In genomic region chr5:29560667-29561066, GRCm38 (mm10) we compare ENCODE assay signal across 16 mouse cellular contexts. TPM values are rescaled to one million over a fixed set of nuclear protein-coding genes. Genes with fewer than 3 reads are reported as not detected.
A peak's percentile ranks its signal among the peaks of the same experiment; 100 is the strongest.
DNase-seq lines count a peak whose midpoint lies in the region; ATAC-seq and TF ChIP-seq lines count a peak whose summit lies in the region.
"Had no signal": no experiment of that assay in that cellular context is flagged by ENCODE, and none has a peak within 500 bp of the region (broad histone marks: within the 10 kb centered on the region; RNA-seq: fewer than 3 reads in every experiment).

No protein-coding gene starts in this region.

- H3K9me3 ChIP-seq in liver, embryonic 12.5 days (replicated peaks): no peaks in the 10 kb centered on the region
- no peaks in the 10 kb centered on the region for H3K9me3 ChIP-seq in CH12.LX (replicated peaks; ENCODE audit: low read length)
- H3K9me3 ChIP-seq: forebrain, embryonic 10.5 days; midbrain, embryonic 15.5 days had no signal

- dilution Hi-C loops in CH12.LX (cut with MboI; ENCODE audit: extremely low pct_ligation_motif_present, extremely low pct_unique_long_range_greater_than_20kb, low sequenced_read_pairs): no loop called here

- TF ChIP-seq EP300 in CH12.LX (IDR thresholded peaks at IDR 0.05; ENCODE audit: low read length): no peak

- H3K79me2 ChIP-seq in CH12.LX (replicated peaks; ENCODE audit: control insufficient read depth, extremely low read depth, insufficient read depth, poor library complexity, severe bottlenecking): no peaks in the 10 kb centered on the region

- no peaks in the 10 kb centered on the region for H3K36me3 ChIP-seq in liver, embryonic 12.5 days
- no peaks in the 10 kb centered on the region for H3K36me3 ChIP-seq in CH12.LX (replicated peaks in 1 of 2; ENCODE audit: control insufficient read depth in 1 of 2, insufficient read depth in 1 of 2, low read length in 1 of 2)
- H3K36me3 ChIP-seq: forebrain, embryonic 10.5 days; heart, embryonic 13.5 days; midbrain, embryonic 15.5 days had no signal

- DNase-seq in liver: peak; percentile 18
- peak; percentile 30 for DNase-seq in 416B (ENCODE audit: low read depth)
- DNase-seq in CH12.LX (ENCODE audit: extremely low read depth): no peak
- DNase-seq in ZHBTc4 (ENCODE audit: low read depth, low spot score): peak; percentile 59
- DNase-seq in adipocyte (ENCODE audit: low spot score): no peak
- DNase-seq in heart, postnatal 25 days (ENCODE audit: low spot score): no peak
- DNase-seq: cerebellum, adult 18-20 months; kidney, postnatal 4 days; layer of hippocampus, postnatal 36 days; left cerebral cortex, postnatal 4 days; right cerebral cortex, postnatal 25 days had no signal

- TF ChIP-seq RAD21 in CH12.LX (IDR thresholded peaks at IDR 0.05; ENCODE audit: low read depth, low read length): peak; percentile 34

- intact Hi-C loops in heart, postnatal 25 days (cut with DNase I): no loop called here

- WGBS in liver, embryonic 12.5 days (ENCODE audit: insufficient replicate concordance): 78% methylated on average over 2 of the region's 2 CpGs

- peak; percentile 27 to 50 for TF ChIP-seq CTCF in CH12.LX (conservative IDR thresholded peaks at IDR 0.05 in 1 of 2, IDR thresholded peaks at IDR 0.05 in 1 of 2; ENCODE audit: low read depth in 2 of 2, low read length in 2 of 2)

- no peaks in the 10 kb centered on the region for H3K4me1 ChIP-seq in liver, embryonic 12.5 days
- H3K4me1 ChIP-seq in CH12.LX (ENCODE audit: control insufficient read depth in 1 of 2, insufficient read depth in 2 of 2): no peaks in the 10 kb centered on the region
- H3K4me1 ChIP-seq: forebrain, embryonic 10.5 days; heart, embryonic 13.5 days; midbrain, embryonic 15.5 days had no signal

- no peak overlapping the region for H3K4me3 ChIP-seq in liver, embryonic 12.5 days
- no peak overlapping the region for H3K4me3 ChIP-seq in CH12.LX (replicated peaks in 1 of 3; ENCODE audit: low read depth in 2 of 3, low read length in 2 of 3, poor library complexity in 1 of 3)
- H3K4me3 ChIP-seq: forebrain, embryonic 10.5 days; heart, embryonic 13.5 days; midbrain, embryonic 15.5 days had no signal

- in situ Hi-C loops in CH12.LX (cut with MboI; ENCODE audit: low pct_ligation_motif_present, low pct_unique_long_range_greater_than_20kb, low sequenced_read_pairs): no loop called here

- H3K9ac ChIP-seq in liver, embryonic 12.5 days: no peak overlapping the region
- no peak overlapping the region for H3K9ac ChIP-seq in CH12.LX (ENCODE audit: insufficient read depth, low read depth)
- H3K9ac ChIP-seq: heart, embryonic 13.5 days; midbrain, embryonic 15.5 days had no signal

- H3K27me3 ChIP-seq in liver, embryonic 12.5 days (replicated peaks): no peaks in the 10 kb centered on the region
- no peaks in the 10 kb centered on the region for H3K27me3 ChIP-seq in CH12.LX (replicated peaks)
- H3K27me3 ChIP-seq: midbrain, embryonic 15.5 days had no signal

- no peak for TF ChIP-seq POLR2A in CH12.LX (IDR thresholded peaks at IDR 0.05; ENCODE audit: low read depth, low read length)

- no peak for ATAC-seq in liver, embryonic 12.5 days
- ATAC-seq in megakaryocyte-erythroid progenitor cell, adult 5-6 weeks (replicated peaks; ENCODE audit: low FRiP score, low TSS enrichment, poor library complexity, severe bottlenecking): no peak
- ATAC-seq: midbrain, embryonic 15.5 days had no signal

- H3K4me2 ChIP-seq in liver, embryonic 12.5 days: no peak overlapping the region
- H3K4me2 ChIP-seq in CH12.LX (ENCODE audit: insufficient read depth, low read depth, poor library complexity, severe bottlenecking): no peak overlapping the region
- H3K4me2 ChIP-seq: heart, embryonic 13.5 days; midbrain, embryonic 15.5 days had no signal

- H3K27ac ChIP-seq in liver, embryonic 12.5 days: no peak overlapping the region
- H3K27ac ChIP-seq in CH12.LX (ENCODE audit: insufficient read depth, low read depth): no peak overlapping the region
- H3K27ac ChIP-seq: forebrain, embryonic 10.5 days; heart, embryonic 13.5 days; midbrain, embryonic 15.5 days had no signal

TF ChIP-seq in CH12.LX, 34 proteins besides CTCF, POLR2A, EP300 and RAD21:
- TF ChIP-seq SIN3A (IDR thresholded peaks at IDR 0.05; ENCODE audit: low read length) (no peak), POLR2AphosphoS2 (IDR thresholded peaks at IDR 0.05; ENCODE audit: low read depth, low read length) (no peak), NRF1 (IDR thresholded peaks at IDR 0.05; ENCODE audit: low read depth, low read length) (no peak), SMC3 (IDR thresholded peaks at IDR 0.05; ENCODE audit: low read depth, low read length) (peak; percentile 23; the same call in 1 of the 2 replicates)

RNA-seq across cellular contexts. Expression of gene Ube3c, which starts 8.4 kb away (rescaled TPM):
- 28.2 and 28.7 TPM in 2 replicates for polyA plus RNA-seq in liver, embryonic 12.5 days (2016; fragmentation: Nextera tagmentation; extraction: Ambion mirVana)
- 18.4 and 21.8 TPM in 2 replicates for total RNA-seq in CH12.LX (2012; rRNA removed)
- 24.6 and 25.4 TPM in 2 replicates for total RNA-seq in CH12.LX (2014; rRNA removed)
- polyA plus RNA-seq in CH12.LX (2012; ENCODE audit: insufficient read length, low read depth): 21.2 and 23.7 TPM in 2 replicates
- total RNA-seq in megakaryocyte-erythroid progenitor cell, adult 5-6 weeks (2014; fragmentation: Nextera tagmentation): 31.6 and 34.4 TPM in 2 replicates
- 42.0 and 42.4 TPM in 2 replicates for total RNA-seq in megakaryocyte-erythroid progenitor cell, adult 5-6 weeks (2017)
- 10 to 100 TPM; 40.3 to 41.5 TPM for total RNA-seq in heart, postnatal 25 days (2021)

Comparison
In these comparisons a context has a peak if more than half of its experiments do, and no peak if none do; other contexts are left out.
1. DNase-seq: peak in liver (single experiment), 416B (single experiment) and ZHBTc4 (single experiment); none in CH12.LX (single experiment), adipocyte (single experiment) and heart, postnatal 25 days (single experiment).